Mouse (Mus musculus): ENCODE measurements around the gene Gorasp2.

Gene Gorasp2

DNA sequence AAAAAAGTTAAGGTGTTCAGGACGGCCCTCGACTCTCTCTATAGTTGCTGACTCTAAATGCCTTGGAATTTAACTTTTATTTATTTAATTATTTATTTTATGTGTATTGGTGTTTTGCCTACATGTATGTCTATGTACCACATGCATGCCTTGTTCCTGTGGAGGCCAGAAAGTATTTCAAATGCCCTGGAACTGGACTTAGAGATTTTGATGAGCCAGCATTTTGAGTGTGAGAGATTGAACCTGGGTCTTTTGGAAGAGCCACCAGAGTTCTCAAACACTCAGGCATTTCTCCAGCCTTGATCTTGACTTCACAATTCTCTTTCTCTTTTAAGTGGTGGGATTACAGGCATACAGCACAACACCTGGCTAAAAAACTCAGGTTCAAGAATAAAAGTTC, 90.3 kb downstream of the Gorasp2 start:
- DNase-seq: no peak

DNA sequence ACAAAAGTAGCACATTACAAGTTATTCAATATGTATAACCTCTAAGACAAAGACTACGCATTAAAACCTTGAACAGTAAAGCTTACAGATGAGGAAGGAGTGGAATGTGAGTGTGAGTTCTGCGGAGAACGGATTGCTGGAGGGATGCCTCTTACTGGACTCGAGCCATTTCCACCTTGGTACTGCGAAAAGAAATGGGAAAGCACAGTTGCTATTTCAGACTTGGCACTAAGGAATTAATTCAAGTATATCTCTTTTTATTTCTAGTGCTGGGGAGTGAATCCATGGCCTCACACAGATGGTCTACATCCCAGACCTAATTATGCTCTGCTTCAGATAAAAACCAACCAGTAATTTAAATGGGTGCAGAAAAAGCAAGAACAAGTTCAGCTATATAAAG, 90.8 kb downstream of the Gorasp2 start:
- no peak for DNase-seq

Data from right cerebral cortex, postnatal 4 days (tissue).